Mouse (Mus musculus): ENCODE data around the gene Mark3. TPM values are rescaled to one million over a fixed set of nuclear protein-coding genes. Genes with fewer than 3 reads are reported as not detected.

The Mark3 gene
- polyA plus RNA-seq, 1 experiment = 49.3 TPM

- Histone ChIP-seq H3K4me1 (ENCODE audit: control insufficient read depth, insufficient read depth, low read length) (no peaks in the 10 kb centered on the region; the same call in 1 of the 2 replicates), H3K4me3 (replicated peaks; ENCODE audit: control insufficient read depth, low read depth, low read length) (no peak overlapping the region), H3K27ac (ENCODE audit: control insufficient read depth, insufficient read depth, low read depth, low read length, poor library complexity) (no peak overlapping the region)
- 17% methylated on average over 14 of the region's 14 CpGs for WGBS
- TF ChIP-seq CTCF (IDR thresholded peaks at IDR 0.05; ENCODE audit: control insufficient read depth, insufficient read depth, low read length) (no peak), POLR2A (IDR thresholded peaks at IDR 0.05; ENCODE audit: borderline replicate concordance, control insufficient read depth, low read depth, low read length) (no peak)
Measured at GRCm38 (mm10) chr12:111592407-111593021, 18.2 kb downstream of the Mark3 start.

DNA sequence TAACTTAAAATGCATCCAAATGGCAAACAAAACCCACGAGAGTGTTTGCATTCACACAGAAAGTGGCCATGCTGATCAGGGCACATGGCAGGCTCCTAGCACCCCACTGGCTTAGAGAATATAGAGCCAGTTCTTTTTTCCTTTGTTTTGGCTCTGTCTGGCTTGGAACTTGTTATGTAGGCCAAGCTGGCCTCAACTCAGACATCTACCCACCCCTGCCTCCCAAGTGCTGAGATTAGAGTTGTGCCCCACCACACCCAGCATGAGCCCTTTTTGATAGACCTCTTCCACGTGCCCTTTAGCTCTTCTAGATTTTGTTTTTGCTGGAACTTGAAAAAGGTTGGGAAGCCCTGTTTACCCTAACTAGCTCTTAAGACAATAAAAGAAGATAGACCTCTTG, 19.5 kb downstream of the Mark3 start:
- TF ChIP-seq POLR2A (IDR thresholded peaks at IDR 0.05; ENCODE audit: borderline replicate concordance, control insufficient read depth, low read depth, low read length) (no peak), CTCF (IDR thresholded peaks at IDR 0.05; ENCODE audit: control insufficient read depth, insufficient read depth, low read length) (no peak)
- Histone ChIP-seq H3K4me3 (replicated peaks; ENCODE audit: control insufficient read depth, low read depth, low read length) (no peak overlapping the region), H3K4me1 (ENCODE audit: control insufficient read depth, insufficient read depth, low read length) (no peaks in the 10 kb centered on the region; the same call in 1 of the 2 replicates), H3K27ac (ENCODE audit: control insufficient read depth, insufficient read depth, low read depth, low read length, poor library complexity) (no peak overlapping the region)
- WGBS = 72% methylated on average over 2 of the region's 2 CpGs

DNA sequence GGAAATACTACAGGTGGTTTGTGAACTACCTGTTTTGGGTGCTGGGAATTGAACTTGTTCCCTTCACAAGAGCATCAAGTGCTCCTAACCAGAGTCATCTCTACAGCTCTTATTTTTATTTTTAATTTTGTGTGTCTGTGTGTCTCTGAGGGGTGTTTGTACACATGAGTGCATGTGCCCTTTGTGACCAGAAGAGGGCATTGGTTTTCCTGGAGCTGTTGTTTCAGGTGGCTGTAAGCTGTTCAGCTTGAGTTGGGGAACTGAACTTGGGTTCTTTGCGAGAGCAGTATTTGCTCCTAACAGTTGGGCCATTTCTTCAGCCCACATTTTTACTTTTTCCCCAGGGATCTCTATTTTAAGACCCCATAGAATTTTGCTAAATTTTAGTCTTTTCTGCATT, 23.0 kb downstream of the Mark3 start:
- TF ChIP-seq POLR2A (IDR thresholded peaks at IDR 0.05; ENCODE audit: borderline replicate concordance, control insufficient read depth, low read depth, low read length) (no peak), CTCF (IDR thresholded peaks at IDR 0.05; ENCODE audit: control insufficient read depth, insufficient read depth, low read length) (no peak)
- no peak overlapping the region for H3K4me3 ChIP-seq (replicated peaks; ENCODE audit: control insufficient read depth, low read depth, low read length)
- no peak overlapping the region for H3K27ac ChIP-seq (ENCODE audit: control insufficient read depth, insufficient read depth, low read depth, low read length, poor library complexity)
- WGBS = 94% methylated on average over 1 of the region's 1 CpGs
- no peaks in the 10 kb centered on the region; the same call in 1 of the 2 replicates for H3K4me1 ChIP-seq (ENCODE audit: control insufficient read depth, insufficient read depth, low read length)

- H3K4me3 ChIP-seq (replicated peaks; ENCODE audit: control insufficient read depth, low read depth, low read length) = no peak overlapping the region
- no peak overlapping the region for H3K27ac ChIP-seq (ENCODE audit: control insufficient read depth, insufficient read depth, low read depth, low read length, poor library complexity)
- no peaks in the 10 kb centered on the region for H3K4me1 ChIP-seq (ENCODE audit: control insufficient read depth, insufficient read depth, low read length)
- 77% methylated on average over 1 of the region's 1 CpGs for WGBS
- TF ChIP-seq CTCF (IDR thresholded peaks at IDR 0.05; ENCODE audit: control insufficient read depth, insufficient read depth, low read length) = no peak
- no peak for TF ChIP-seq POLR2A (IDR thresholded peaks at IDR 0.05; ENCODE audit: borderline replicate concordance, control insufficient read depth, low read depth, low read length)
Measured at GRCm38 (mm10) chr12:111598902-111599301, 24.6 kb downstream of the Mark3 start.

- 50% methylated on average over 5 of the region's 5 CpGs for WGBS
- no peak overlapping the region for H3K27ac ChIP-seq (ENCODE audit: control insufficient read depth, insufficient read depth, low read depth, low read length, poor library complexity)
- no peaks in the 10 kb centered on the region for H3K4me1 ChIP-seq (ENCODE audit: control insufficient read depth, insufficient read depth, low read length)
- no peak overlapping the region for H3K4me3 ChIP-seq (replicated peaks; ENCODE audit: control insufficient read depth, low read depth, low read length)
- TF ChIP-seq POLR2A (IDR thresholded peaks at IDR 0.05; ENCODE audit: borderline replicate concordance, control insufficient read depth, low read depth, low read length) (no peak), CTCF (IDR thresholded peaks at IDR 0.05; ENCODE audit: control insufficient read depth, insufficient read depth, low read length) (no peak)
Measured at GRCm38 (mm10) chr12:111599640-111600039, 25.3 kb downstream of the Mark3 start.

GRCm38 (mm10) chr12:111603871-111604270, 29.5 kb downstream of the Mark3 start:
- TF ChIP-seq CTCF (IDR thresholded peaks at IDR 0.05; ENCODE audit: control insufficient read depth, insufficient read depth, low read length) (no peak), POLR2A (IDR thresholded peaks at IDR 0.05; ENCODE audit: borderline replicate concordance, control insufficient read depth, low read depth, low read length) (no peak)
- no peaks in the 10 kb centered on the region for H3K4me1 ChIP-seq (ENCODE audit: control insufficient read depth, insufficient read depth, low read length)
- H3K4me3 ChIP-seq (replicated peaks; ENCODE audit: control insufficient read depth, low read depth, low read length) = no peak overlapping the region
- H3K27ac ChIP-seq (ENCODE audit: control insufficient read depth, insufficient read depth, low read depth, low read length, poor library complexity) = no peak overlapping the region
- WGBS = 93% methylated on average over 3 of the region's 3 CpGs

DNA sequence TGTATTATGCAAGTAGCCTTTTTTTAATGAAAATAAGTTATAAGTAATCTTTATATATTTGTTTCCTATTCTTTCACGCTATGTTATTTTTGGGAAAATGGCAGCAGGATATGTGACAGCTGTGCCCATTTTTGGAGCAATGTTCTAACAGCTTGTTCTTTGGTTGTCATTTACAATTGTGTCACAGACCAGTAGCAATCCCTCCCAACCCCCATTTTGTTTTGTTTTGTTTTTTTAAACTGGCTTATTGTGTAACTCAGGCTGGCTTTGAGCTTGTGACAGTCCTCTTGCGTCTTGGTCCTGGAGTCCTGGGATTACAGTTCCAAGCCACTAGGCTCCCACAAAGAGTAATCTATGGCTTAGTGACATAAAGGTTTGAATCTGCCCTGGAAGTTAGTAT, 31.3 kb downstream of the Mark3 start:
- WGBS = 88% methylated on average over 2 of the region's 2 CpGs
- H3K27ac ChIP-seq (ENCODE audit: control insufficient read depth, insufficient read depth, low read depth, low read length, poor library complexity) = no peak overlapping the region
- TF ChIP-seq CTCF (IDR thresholded peaks at IDR 0.05; ENCODE audit: control insufficient read depth, insufficient read depth, low read length) = no peak
- no peak for TF ChIP-seq POLR2A (IDR thresholded peaks at IDR 0.05; ENCODE audit: borderline replicate concordance, control insufficient read depth, low read depth, low read length)
- H3K4me3 ChIP-seq (replicated peaks; ENCODE audit: control insufficient read depth, low read depth, low read length) = no peak overlapping the region
- H3K4me1 ChIP-seq (ENCODE audit: control insufficient read depth, insufficient read depth, low read length) = no peaks in the 10 kb centered on the region

GRCm38 (mm10) chr12:111608015-111608414, 33.7 kb downstream of the Mark3 start:
- WGBS = 71% methylated on average over 5 of the region's 5 CpGs
- Histone ChIP-seq H3K4me1 (ENCODE audit: control insufficient read depth, insufficient read depth, low read length) (no peaks in the 10 kb centered on the region), H3K4me3 (replicated peaks; ENCODE audit: control insufficient read depth, low read depth, low read length) (no peak overlapping the region), H3K27ac (ENCODE audit: control insufficient read depth, insufficient read depth, low read depth, low read length, poor library complexity) (no peak overlapping the region)
- TF ChIP-seq CTCF (IDR thresholded peaks at IDR 0.05; ENCODE audit: control insufficient read depth, insufficient read depth, low read length) = no peak
- TF ChIP-seq POLR2A (IDR thresholded peaks at IDR 0.05; ENCODE audit: borderline replicate concordance, control insufficient read depth, low read depth, low read length) = no peak
